Mouse (Mus musculus): Measurements from ENCODE around the gene Sf3b1.

Gene Sf3b1

GRCm38 (mm10) chr1:54935466-54935865 lies 91.8 kb downstream of the Sf3b1 start:
- no peak for DNase-seq
